In the genomic region with DNA sequence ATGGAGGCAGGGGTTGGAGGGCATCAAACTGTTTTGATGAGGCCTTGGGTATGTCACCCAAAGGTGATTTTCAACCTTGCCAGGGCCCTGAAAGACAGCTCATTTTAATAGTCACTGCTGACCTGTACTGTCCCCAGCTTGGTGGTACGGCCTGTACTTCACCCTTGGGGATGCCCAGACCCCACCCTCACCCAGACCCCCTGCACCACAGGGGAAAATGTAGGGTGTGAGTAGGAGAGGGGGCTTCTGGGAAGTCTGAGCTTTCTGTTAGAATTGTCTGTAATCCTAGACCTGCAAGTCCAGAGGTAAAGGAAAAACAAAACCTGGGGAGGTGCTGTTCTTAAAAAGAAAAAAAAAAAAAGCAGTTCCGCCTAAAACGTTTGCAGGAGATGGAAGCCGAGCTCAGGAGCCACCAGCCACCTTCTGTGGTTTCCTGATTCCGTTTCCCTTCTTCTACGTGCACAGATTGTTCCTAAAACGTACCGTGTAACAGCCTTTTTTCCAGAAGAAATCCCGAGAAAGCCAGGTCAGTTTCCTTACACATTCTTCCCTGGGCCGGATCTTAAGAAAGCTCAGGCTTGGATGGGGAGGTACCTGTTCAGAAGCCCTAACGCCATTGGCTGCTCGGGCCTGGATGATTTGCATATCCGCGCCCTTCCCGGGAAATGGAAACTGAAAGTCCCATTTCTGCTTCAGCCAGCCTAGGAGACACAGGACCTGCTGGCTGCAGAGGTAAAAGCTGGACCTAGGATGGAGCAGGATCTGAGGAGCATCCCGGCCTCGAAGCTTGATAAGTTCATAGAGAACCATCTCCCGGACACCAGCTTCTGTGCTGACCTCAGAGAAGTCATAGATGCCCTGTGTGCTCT, we compare ENCODE assay signal across 8 mouse cellular contexts. TPM values are rescaled to one million over a fixed set of nuclear protein-coding genes. Genes with fewer than 3 reads are reported as not detected.
A peak's percentile ranks its signal among the peaks of the same experiment; 100 is the strongest.
DNase-seq lines count a peak whose midpoint lies in the region; ATAC-seq and TF ChIP-seq lines count a peak whose summit lies in the region.

Gene Oas1c, minus strand, starts transcription at position 564 of the 869 bp plus-strand sequence.

- H3K9me3 ChIP-seq in kidney, embryonic 14.5 days (ENCODE audit: control insufficient read depth, low read length) = no peaks in the 10 kb centered on the region
- H3K9me3 ChIP-seq in limb, embryonic 15.5 days = no peaks in the 10 kb centered on the region

- H3K36me3 ChIP-seq in kidney, embryonic 14.5 days (ENCODE audit: control insufficient read depth, insufficient read depth, low read length) = no peaks in the 10 kb centered on the region
- no peaks in the 10 kb centered on the region for H3K36me3 ChIP-seq in limb, embryonic 15.5 days

- H3K4me3 ChIP-seq in bone marrow, adult 2 months (replicated peaks; ENCODE audit: control insufficient read depth, low read depth, low read length) = peak within 1 kb of the TSS; percentile 91
- peak within 1 kb of the TSS; percentile 55 for H3K4me3 ChIP-seq in embryonic fibroblast, embryonic 13.5 days (ENCODE audit: insufficient read depth, low read length)
- H3K4me3 ChIP-seq in kidney, embryonic 14.5 days (ENCODE audit: low read length) = peak within 1 kb of the TSS; percentile 32
- H3K4me3 ChIP-seq in limb, embryonic 15.5 days = peak within 1 kb of the TSS; percentile 37

- peak; percentile 89 for ATAC-seq in kidney, embryonic 14.5 days (ENCODE audit: low FRiP score, low TSS enrichment)
- peak; percentile 79 for ATAC-seq in limb, embryonic 15.5 days (ENCODE audit: insufficient number of reproducible peaks, low FRiP score, low TSS enrichment, low read depth)

- TF ChIP-seq CTCF in bone marrow, adult 2 months (IDR thresholded peaks at IDR 0.05; ENCODE audit: control insufficient read depth, insufficient read depth, low read length) = no peak
- TF ChIP-seq CTCF in embryonic fibroblast, embryonic 13.5 days (IDR thresholded peaks at IDR 0.05; ENCODE audit: borderline replicate concordance, insufficient read depth, low read length) = no peak

- WGBS in bone marrow, adult 2 months = 2% methylated on average over 18 of the region's 18 CpGs
- WGBS in kidney, embryonic 14.5 days = 5% methylated on average over 18 of the region's 18 CpGs
- WGBS in limb, embryonic 15.5 days = 6% methylated on average over 18 of the region's 18 CpGs

- H3K27me3 ChIP-seq in kidney, embryonic 14.5 days (ENCODE audit: control insufficient read depth, insufficient read depth, low read length) = no peaks in the 10 kb centered on the region
- H3K27me3 ChIP-seq in limb, embryonic 15.5 days = no peaks in the 10 kb centered on the region

- H3K27ac ChIP-seq in bone marrow, adult 2 months (ENCODE audit: control insufficient read depth, insufficient read depth, low read depth, low read length, poor library complexity) = peak within 1 kb of the TSS; percentile 50
- H3K27ac ChIP-seq in embryonic fibroblast, embryonic 13.5 days (ENCODE audit: insufficient read depth, low read length) = 0 out of 2 replicates have a peak within 1 kb of the TSS, but pooled peaks have one; percentile 24
- peak within 1 kb of the TSS; percentile 68 for H3K27ac ChIP-seq in kidney, embryonic 14.5 days (ENCODE audit: low read depth, low read length)
- H3K27ac ChIP-seq in limb, embryonic 15.5 days = peak within 1 kb of the TSS; percentile 83

- H3K4me1 ChIP-seq in bone marrow, adult 2 months (ENCODE audit: control insufficient read depth, insufficient read depth, low read length) = peaks cover 5% of the 10 kb centered on the region
- H3K4me1 ChIP-seq in embryonic fibroblast, embryonic 13.5 days (ENCODE audit: control insufficient read depth, insufficient read depth, low read length) = no peaks in the 10 kb centered on the region
- H3K4me1 ChIP-seq in kidney, embryonic 14.5 days (ENCODE audit: control insufficient read depth, insufficient read depth, low read length) = 0 out of 2 replicates have a peak, but pooled peaks cover 5% of the 10 kb centered on the region
- H3K4me1 ChIP-seq in limb, embryonic 15.5 days = peaks cover 16% of the 10 kb centered on the region

- peak within 1 kb of the TSS; percentile 29; the same call in 1 of the 2 replicates for H3K9ac ChIP-seq in kidney, embryonic 14.5 days (ENCODE audit: low read depth, low read length)
- peak within 1 kb of the TSS; percentile 42; the same call in 1 of the 2 replicates for H3K9ac ChIP-seq in limb, embryonic 15.5 days

- DNase-seq in A20 (ENCODE audit: low read depth, low spot score) = peak; percentile 89
- peak; percentile 90 to 92 for DNase-seq in heart, adult 9 months (ENCODE audit: low spot score in 2 of 2)
- peak; percentile 13 to 67 for DNase-seq in monocyte, adult 2 months (ENCODE audit: low read depth in 1 of 2, low spot score in 2 of 2)
- DNase-seq in spleen, postnatal 36 days (ENCODE audit: low spot score in 2 of 2) = peak; percentile 85 to 88

- peak within 1 kb of the TSS; percentile 46 for H3K4me2 ChIP-seq in kidney, embryonic 14.5 days (replicated peaks; ENCODE audit: low read depth, low read length)
- peak within 1 kb of the TSS; percentile 59 for H3K4me2 ChIP-seq in limb, embryonic 15.5 days

- TF ChIP-seq POLR2A in bone marrow, adult 2 months (IDR thresholded peaks at IDR 0.05; ENCODE audit: borderline replicate concordance, control insufficient read depth, low read depth, low read length) = 0 out of 2 replicates have a peak, but pooled peaks have one; percentile 43
- peak; percentile 78 for TF ChIP-seq POLR2A in embryonic fibroblast, embryonic 13.5 days (IDR thresholded peaks at IDR 0.05; ENCODE audit: low read depth, low read length)

RNA-seq across cellular contexts. Expression of gene Oas1c, which starts in this region (rescaled TPM):
- polyA plus RNA-seq in bone marrow, adult 2 months (2011; ENCODE audit: insufficient read depth, insufficient read length, low replicate concordance, missing spikeins) = 9.1 and 12.1 TPM in 2 replicates
- polyA plus RNA-seq in embryonic fibroblast, embryonic 13.5 days (2011; ENCODE audit: insufficient read length, low read depth, missing spikeins) = 1.3 and 1.9 TPM in 2 replicates
- 0.30 and 0.63 TPM in 2 replicates for polyA plus RNA-seq in kidney, embryonic 14.5 days (2014; fragmentation: Nextera tagmentation; extraction: Ambion mirVana)
- polyA plus RNA-seq in limb, embryonic 15.5 days (2015; fragmentation: Nextera tagmentation; extraction: Ambion mirVana) = 0.17 and 0.35 TPM in 2 replicates

Comparison
In these comparisons a context has a peak if more than half of its experiments do, and no peak if none do; other contexts are left out.
1. Peak in every context shown above with its lines: DNase-seq, ATAC-seq, H3K4me3 ChIP-seq and H3K27ac ChIP-seq.
2. Peak in ATAC-seq, H3K4me3 ChIP-seq, H3K27ac ChIP-seq, H3K9ac ChIP-seq and H3K4me2 ChIP-seq in kidney, embryonic 14.5 days; RNA of the gene not detected or under 1 TPM.
3. Peak in ATAC-seq, H3K4me3 ChIP-seq, H3K27ac ChIP-seq, H3K9ac ChIP-seq and H3K4me2 ChIP-seq in limb, embryonic 15.5 days; RNA of the gene not detected or under 1 TPM.
4. DNase-seq: peak in every context shown above with its lines; median percentile 91 in heart, adult 9 months; 89 in A20; 86 in spleen, postnatal 36 days; 40 in monocyte, adult 2 months.
5. H3K27ac ChIP-seq: peak in every context shown above with its lines; median percentile 83 in limb, embryonic 15.5 days; 68 in kidney, embryonic 14.5 days; 50 in bone marrow, adult 2 months; 24 in embryonic fibroblast, embryonic 13.5 days.
6. H3K4me3 ChIP-seq: peak in every context shown above with its lines; median percentile 91 in bone marrow, adult 2 months; 55 in embryonic fibroblast, embryonic 13.5 days; 37 in limb, embryonic 15.5 days; 32 in kidney, embryonic 14.5 days.